Mouse (Mus musculus) cerebellum, adult 11 months (tissue): ENCODE measurements around the gene Fermt3.

Source experiments
- DNase-seq: peaks from one replicate; pipeline ENCODE4 v3.0.0; 2022

Fermt3 gene

DNA sequence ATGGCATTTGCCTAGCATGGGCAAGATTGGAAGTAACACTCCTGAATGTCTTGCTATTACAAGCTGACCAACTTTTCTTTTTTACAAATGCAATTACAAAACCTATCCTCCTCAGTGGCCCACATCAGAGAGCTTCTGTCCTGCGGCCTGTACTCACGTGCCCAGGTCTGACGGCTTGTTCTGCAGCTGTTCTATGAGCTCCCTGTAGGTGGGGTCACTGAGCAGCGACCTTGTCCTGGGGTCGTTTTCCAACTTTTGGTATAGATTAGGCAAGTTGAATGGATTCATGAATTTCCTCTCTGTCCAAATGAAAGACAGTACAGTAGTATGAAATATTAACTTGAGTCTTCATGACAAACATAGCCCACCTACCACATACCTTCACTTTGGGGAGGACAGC is 14.7 kb upstream of the Fermt3 start:
- no peak for DNase-seq

DNA sequence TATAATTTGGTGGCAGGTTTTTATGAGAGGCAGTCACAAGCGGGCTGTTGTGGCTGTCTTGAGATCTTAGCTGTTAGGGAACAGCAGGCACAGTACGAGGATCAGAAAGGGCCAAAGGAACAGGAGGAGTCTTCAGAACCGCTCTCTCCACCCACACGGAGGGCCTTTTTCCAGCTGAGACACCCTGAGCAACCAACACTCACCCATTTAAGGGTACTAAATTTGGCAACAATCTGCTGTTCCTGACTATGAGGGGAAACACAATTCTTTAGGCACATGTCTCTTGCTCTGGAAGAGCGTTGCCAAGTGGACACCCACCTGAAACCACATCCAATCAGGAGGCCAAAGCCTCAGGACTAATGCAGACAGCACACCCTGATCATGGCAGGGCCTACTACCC is 10.3 kb upstream of the Fermt3 start:
- no peak for DNase-seq

DNA sequence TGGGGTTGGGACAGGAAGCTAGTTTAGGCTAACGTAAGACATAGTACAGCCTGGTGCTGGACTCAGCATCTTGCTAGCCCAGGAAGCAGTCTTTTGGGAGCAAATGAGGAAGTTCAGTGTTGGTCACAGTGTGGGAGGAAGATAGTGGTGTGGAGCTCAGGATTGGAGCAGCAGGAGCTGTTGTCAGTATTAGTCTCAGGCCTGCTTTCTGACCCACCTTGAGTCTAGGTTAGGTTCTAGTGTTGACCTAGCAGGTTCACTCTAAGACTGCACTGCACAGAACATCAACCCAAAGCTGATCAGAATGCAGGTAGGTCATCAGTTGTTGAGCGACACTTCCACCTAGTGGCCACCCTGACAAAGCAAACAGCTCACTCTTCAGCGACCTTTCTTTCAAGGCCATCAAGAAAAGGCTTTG is 964 bp upstream of the Fermt3 start:
- DNase-seq: peak; percentile 54

DNA sequence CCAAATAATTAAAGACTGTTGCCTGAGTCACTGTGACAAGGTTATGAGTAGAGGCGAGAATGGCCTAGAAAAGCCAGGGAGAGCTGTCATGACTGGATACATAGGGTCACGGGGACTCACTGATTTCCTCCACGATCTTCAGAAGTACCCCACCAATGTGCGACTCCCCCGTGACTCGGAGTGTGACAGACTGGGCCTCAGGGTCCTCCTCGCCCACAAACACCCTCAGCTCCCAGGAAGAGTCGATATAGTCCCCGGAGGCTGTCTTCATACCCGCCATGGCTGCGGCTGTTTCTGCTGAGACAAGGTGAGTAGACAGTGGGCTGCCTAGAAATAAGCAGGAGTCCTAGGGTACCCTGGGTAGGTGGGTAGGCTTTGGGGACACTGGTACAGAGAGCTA is 723 bp downstream of the Fermt3 start:
- no peak for DNase-seq

DNA sequence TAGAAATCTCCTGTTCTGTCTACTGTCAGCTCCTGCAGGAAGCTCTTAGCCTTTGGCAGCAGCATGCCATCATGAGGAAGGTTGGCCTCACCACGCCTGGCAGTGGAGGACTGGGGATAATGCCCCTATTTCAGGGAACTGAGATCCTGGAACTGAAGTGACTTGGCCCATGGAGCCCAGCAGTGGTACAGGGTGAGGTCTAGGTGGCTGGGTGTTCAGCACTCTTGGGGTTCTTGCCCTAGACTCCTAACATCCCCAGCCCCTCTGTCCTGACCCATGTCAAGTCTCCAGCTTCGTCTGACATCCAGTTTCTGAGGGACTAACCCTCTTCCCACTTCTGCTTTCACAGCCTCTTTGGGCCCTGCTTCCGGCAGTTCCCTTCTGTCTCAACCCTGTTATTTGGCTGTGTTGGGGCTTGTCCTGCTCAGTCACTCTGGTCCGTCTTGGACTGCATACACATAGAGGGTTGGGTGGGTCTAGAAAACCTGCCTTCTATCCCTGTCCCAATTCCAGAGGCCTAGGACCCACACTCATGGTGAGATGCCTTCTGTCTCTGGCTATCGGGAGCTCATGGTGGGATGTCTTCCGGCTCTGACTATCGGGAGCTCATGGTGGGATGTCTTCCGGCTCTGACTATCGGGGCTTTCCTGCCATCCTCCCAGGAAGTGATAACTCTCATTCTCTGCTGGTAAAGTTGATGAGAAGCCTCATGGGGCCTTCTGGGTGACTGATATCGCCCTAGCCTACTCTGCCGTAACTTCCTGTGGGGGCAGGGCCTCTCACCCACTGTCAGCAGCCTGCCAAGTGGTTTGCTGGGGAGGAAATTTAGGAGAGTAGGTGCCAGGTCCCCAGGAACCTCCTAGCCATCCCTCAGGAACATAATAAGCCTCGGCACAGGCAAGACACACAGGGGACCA is 1.5 kb downstream of the Fermt3 start:
- DNase-seq: no peak

DNA sequence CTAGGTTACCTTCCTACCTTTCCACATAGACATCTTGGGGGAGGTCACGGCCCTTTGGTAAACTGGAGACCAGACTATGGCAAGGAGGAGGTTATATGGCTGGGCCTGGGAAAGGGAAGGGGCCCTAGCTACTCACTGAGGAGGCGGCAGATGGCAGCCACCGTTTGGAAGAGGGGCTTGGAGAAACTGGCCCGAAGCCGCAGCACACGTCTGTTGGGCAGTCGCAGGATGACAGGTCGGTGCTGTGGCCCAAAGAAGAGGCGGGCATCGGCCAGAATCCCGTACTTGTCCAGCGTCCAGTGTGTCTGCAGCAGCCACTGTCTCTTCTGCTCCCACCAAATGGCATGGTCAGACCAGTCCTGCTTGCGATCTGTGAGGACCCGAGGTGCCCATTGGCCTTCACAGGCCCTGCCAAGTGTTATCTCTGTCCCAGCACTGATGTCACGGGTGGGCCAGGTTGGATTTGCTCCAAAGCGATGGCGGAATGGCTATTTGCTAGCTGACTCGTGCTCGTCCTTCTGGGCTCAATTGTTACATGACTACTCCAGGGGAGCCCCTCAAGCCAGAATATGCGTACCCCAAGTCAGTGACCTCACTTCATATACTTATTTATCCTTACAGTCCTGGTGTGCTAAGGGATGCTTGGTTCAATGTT is 4.7 kb downstream of the Fermt3 start:
- DNase-seq: no peak

DNA sequence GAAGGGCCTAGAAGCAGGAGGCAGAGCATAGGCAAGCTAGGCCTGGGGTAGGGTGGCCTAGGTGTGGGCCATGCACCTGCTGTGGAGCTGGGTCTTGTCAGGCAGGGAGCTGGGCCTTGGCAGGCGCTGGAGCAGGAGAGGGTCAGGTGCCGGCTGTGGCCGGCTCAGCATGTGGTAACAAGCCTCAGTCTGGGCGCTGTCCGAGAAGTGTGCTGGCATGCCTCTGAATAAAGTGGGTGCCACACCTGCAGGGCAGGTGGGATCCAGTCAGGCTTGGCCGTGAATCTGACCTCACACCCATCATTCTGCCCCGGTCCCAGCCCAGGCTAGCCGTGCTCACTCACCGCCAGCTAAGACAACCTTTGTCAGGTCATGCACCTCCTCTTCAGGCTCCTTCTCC is 5.3 kb downstream of the Fermt3 start:
- DNase-seq: no peak

DNA sequence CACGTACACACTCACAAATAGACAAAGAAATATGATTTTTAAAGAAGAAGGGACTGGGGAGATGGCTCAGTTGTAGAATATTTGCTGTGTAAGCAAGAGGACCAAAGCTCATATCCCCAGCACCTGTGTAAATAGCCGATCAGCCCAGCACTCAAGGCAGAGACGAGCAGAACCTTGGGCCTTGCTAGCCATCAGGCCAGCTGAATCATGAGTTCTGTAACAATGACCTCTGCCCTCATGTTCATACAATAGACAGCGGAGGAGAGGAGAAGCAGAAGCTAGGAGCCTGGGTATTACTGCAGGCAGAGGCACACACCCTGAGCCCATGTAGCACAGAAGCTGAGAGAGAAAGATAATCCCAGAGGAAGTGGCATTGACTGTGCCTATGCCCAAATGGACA is 6.8 kb downstream of the Fermt3 start:
- DNase-seq: no peak

DNA sequence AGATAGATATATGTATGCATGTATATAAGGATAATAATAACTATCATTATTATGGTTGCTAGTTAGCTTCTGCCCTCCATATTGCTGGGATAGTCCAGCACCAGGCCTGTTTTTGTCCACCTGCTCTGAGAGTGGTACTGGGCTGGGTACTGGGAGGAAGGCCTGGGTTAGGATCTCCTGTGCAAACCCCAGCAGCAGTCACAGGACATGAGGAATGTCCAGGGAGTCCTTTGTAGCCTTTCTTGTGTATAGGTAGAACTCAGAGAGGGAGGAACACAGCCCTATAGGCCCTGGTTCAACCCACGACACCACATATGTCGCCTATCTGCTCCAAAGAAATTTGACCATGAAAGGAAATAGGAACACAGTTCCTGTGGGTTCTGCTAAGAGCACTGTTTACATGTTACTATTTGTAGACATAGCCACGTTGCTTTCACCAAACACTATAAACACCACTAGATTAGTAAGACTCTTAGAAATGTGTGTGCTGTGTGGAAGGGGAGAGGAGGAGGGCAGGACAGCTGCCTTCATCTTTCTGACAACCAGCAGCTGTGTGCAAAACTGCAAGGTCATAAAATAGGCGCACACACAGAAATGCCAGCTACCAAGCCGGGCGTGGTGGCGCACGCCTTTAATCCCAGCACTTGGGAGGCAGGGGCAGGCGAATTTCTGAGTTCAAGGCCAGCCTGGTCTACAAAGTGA is 12.2 kb downstream of the Fermt3 start:
- DNase-seq: no peak

DNA sequence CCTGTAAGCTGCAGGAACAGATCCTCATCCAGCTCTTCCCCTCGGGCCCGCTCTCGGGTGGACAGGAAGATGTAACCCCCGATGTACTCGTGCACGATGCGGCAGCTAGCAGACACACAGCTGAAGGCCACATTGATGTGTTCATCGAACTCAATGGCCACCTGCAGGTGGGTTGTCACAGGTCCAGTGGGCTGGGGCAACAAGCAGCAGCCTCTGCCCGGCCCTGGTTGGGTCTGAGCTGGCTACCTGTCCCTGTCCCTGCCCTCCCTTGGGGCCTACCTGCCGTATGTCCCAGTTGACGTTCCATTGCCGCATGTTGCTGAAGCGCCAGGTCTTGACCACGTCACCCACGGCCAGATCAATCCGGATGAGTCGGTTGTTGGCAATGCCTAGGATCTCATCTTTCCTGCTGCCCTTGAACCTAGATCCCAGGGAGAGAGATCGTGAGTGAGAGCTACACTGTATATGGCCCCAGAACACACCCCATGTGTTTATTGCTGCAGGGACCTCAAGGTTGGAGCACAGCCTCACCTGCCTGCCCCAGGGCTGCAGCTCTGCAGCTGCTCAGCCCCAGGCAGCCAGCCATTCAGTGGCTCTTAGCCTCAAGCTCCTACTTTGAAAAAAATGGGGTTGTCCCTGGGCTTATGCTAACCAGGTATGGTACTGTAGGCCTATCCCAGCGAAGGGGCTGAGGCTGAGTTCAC is 19.8 kb downstream of the Fermt3 start:
- no peak for DNase-seq

DNA sequence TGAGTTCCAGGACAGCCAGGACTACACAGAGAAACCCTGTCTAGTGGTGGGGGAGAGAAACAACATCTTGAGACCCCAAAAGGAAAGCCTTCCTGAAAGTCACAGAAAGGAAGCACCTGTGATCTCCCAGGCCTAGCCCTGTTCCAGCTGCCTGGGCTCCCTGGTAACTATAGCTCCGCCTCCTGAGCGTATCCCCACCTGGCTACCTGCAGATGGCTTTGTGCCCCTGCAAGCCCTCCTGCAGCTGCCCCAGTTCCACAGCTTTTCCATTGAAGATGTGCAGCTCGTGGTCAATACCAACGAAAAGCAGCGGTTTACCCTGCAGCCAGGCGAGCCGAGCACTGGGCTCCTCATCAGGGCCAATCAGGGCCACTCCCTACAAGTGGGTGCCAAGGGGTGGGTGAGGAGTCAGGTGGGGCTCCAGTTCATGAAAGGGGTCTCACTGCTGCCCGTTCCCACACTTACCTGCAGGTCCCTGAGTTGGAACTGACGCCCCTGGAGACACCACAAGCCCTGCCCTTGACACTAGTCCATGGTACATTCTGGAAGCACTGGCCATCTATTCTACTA is 21.5 kb downstream of the Fermt3 start:
- no peak for DNase-seq

DNA sequence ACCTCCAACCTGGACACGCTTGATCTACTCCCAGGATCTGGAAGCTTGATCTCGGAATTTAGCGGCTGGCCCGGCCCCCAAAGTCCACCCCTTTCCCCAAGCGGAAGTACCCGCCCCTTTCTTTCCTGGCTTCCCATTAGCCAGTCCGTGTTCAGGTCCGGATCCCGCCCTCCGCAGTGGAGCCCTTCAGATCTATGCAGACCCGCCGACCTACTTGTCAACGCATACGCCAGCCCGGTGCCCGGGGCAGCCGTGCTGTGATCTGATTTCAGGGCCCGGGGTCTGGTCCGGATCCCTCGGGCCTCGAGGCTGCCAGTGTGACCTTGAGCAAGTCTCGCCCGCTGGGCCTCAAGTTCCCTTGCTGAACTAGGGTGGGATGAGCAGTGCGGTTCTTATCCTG is 23.3 kb downstream of the Fermt3 start, which contains the start of the genes Nudt22 and Trpt1:
TSS of gene Nudt22 (minus strand) at position 112 of the 400 bp plus-strand sequence.
TSS of gene Trpt1 (plus strand) at position 126 of the 400 bp plus-strand sequence.
- peak; percentile 83 for DNase-seq

DNA sequence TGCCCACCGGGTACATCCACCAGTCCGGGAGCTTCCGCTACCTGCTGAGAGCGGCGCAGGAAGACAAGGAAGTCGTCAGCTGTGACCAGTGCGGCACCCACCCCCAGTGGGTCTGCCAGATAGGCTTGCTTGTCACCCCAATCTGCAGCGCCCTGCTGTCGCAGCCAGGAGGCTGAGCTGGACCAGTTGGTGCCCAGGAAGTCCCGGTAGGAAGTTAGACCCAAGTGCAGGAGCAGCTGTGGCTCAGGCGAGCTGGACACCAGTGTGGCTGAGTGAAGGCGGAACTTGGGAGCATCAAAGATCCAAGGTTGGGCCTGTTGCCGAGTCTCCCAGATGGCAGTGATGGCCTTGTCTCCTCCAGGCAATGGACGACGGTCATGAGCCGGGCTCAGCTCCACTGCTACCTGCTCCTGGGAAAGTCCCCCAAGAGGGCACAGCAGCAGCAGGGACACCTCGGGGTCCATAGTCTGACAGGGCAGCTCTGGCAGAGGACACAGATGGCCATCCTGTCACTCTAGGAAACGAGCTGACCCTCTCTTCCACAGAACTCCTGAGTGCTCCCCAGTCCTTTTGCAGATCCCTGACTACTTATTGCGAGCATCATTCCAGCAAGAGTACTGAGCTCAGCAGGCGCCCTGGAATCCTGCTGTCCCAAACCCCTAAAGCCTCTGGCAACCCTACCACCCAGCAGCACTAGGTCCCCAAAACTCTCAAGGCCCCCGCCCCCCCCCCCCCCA is 23.8 kb downstream of the Fermt3 start:
- DNase-seq: no peak

DNA sequence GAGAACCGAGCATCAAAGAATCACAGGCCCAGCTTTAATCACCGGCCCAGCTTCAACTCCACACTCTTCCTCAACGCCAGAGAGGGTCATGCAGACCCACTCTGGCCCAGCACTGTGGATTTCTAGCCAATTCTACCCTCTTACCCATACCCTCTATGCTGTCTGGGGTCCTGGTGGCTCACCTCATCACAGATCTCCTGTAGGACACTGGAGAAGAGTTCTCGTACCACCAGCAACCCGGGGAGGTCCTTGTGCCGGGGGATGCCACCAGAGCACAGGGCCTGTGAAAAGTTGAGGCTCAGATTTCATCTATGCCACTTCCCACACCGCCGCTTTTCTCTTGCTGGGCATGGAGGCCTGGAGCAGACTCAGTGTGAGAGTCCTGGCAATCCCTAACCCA is 24.8 kb downstream of the Fermt3 start:
- DNase-seq: no peak

DNA sequence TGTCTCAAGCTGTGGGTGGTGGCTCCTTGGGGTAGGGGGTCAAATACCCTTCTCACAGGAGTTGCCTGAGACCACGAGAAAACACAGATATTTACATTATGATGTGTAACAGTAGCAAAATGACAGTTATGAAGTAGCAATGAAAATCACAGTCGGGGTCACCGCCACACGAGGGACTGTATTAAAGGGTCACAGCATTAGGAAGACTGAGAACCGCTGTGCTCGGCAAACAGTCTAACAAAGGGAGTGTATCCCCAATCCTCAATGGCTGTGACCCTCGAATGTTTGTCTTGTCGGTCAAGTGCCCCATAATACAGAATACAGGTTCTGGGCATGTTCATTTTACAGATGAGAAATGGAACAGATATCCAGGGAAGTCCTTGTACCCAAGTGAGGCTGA is 25.3 kb downstream of the Fermt3 start:
- no peak for DNase-seq

DNA sequence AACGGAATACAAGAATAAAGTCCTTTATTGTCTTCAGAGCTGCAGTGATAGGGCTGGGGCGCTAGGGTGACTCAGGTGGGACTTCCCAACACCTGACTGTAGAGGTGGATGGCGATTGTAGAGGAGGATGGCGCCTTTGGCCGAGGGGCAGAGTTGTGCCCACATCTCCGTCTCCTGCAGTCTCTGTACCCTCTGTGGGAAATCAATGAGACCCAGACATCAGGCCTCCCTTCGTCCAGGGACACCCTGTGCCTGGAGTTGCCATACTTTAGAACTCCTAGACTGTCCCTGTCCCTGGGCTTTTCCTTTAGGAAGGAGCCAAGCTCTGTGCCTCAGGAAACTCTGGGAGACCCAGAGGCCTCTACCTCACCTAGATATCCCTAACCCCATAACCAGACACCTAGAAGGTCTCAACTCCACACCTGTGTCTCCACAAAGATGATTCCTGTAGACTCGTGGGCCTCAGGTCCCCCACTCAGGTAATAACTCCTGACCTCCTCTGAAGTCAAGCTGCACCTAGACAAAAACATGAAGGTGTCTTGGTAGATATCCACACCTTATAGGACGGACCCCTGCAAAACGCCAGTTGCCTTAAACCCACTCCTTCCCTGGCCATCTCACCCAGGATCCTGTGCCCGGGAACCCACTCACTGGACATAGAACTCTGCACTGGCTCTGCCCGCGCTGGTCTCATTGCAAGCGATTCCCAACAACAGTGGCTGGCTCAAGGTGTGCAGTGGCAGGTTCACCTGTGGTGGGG is 26.1 kb downstream of the Fermt3 start:
- peak; percentile 25 for DNase-seq

DNA sequence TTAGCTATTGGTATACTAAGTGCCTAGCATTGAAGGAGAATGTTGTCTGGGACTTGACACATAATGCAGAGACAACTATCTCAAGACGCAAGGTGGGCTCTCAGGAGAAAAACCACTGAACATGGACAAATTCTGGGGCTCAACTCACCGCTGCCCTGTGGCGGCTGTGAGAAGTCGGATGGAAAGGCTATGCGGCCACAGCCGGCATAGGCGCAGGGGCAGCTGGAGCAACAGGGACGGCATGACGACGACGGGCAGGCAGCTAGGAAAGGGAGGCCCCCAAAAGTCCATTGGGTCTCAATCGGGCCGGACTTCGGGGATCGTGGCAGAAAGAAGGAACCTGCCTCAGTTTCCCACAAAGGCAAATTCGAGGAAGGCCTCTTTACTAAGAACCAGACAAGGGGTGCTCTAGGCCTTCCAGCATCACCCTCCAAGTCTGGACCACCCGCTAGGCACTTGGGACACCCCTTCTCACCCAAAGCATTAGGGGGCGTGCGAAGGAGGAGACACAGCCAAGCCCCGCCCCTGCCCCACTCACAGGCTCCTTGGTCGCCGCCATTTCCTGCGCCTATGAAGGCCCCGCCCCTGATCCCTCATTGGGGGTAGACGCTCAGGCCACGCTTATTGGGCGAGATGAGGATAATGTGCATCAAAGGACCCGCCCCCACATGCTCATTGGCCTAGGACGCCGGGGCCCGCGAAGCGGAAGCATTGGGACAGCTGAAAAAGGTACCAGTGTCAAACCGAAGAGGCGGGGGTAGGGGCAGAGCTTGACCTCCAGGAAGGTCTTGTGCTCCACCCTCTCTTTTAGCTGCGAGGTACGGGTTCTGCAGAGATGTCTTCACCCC is 27.0 kb downstream of the Fermt3 start, which contains the start of gene Dnajc4:
TSS of gene Dnajc4 (minus strand) at position 562 of the 848 bp plus-strand sequence.
- DNase-seq: peak; percentile 95

DNA sequence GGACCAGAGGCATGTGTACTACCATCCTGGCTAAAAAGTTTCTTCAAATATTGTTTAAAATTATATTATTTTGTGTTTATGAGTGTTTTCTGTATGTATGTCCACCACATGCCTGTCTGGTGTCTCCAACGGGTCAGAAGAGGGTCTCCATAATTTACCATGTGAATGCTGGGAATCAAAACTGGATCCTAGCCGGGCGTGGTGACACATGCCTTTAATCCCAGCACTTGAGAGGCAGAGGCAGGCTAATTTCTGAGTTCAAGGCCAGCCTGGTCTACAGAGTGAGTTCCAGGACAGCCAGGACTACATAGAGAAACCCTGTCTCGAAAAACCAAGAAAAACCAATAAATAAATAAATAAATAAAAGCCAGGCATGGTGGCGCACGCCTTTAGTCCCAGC is 28.1 kb downstream of the Fermt3 start:
- peak; percentile 25 for DNase-seq

DNA sequence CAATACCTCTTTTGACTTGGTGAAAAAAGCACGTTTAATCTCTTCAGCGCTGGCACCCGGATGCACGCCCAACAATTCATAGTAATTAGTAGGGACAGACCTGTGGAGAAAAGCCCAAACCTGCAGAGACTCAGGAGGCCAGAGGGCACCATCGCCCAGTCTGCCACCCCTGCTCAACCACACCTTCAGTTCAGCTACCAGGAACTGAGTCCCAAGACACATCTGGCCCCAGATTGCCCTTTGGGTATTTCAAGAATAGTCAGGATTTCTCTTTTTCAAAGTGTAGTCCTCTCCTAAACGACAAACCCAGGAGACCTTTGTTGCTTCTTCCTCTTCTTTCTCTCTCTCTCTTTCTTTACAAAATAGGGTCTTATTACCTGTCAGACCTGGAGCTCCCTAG is 28.6 kb downstream of the Fermt3 start:
- peak; percentile 19 for DNase-seq

DNA sequence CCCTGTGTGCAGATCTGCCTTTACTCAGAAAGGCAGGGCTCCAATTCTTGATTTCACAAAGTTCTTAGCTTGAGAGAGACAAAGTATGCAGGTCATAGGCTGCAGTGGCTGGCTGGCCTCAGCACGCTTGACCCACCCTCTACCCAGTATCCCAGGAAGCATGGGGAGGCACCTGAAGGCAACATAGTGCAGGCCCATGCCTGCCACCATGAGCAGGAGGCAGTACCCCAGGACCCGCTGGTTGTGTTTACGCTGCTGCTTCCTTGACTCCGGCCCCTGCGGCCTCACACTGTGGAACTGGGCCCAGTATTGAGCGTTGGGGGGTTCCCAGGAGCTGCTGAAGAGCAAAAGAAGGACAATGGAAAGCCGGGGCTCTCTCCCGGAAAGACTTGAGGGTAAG is 30.0 kb downstream of the Fermt3 start:
- peak; percentile 38 for DNase-seq
